Mouse (Mus musculus) brain, embryonic 14.5 days (tissue): ENCODE results near the gene Sorl1.

Experiments
- CTCF ChIP-seq: fragments of 200-500 bp; IDR thresholded peaks from 2 replicates; pipeline ENCODE4 v1.5.1; 2012; ENCODE audit warnings: inconsistent platforms, mild to moderate bottlenecking, moderate library complexity, borderline replicate concordance; ENCODE audit not compliant: insufficient read depth, insufficient read length; ENCODE audit errors: extremely low read depth
- POLR2A ChIP-seq: fragments of 200-500 bp; IDR thresholded peaks from 2 replicates; pipeline ENCODE4 v1.6.1; 2012; ENCODE audit warnings: mild to moderate bottlenecking, inconsistent platforms, borderline replicate concordance; ENCODE audit not compliant: poor library complexity, insufficient read depth, insufficient read length, severe bottlenecking; ENCODE audit errors: extremely low read depth

- TF ChIP-seq CTCF = peak; percentile 94
- no peak for TF ChIP-seq POLR2A
These were observed 150.1 kb downstream of the Sorl1 start for GRCm38 (mm10) chr9:41973775-41974657.
